Mouse (Mus musculus): Measurements from ENCODE around the gene Smim24.

DNA sequence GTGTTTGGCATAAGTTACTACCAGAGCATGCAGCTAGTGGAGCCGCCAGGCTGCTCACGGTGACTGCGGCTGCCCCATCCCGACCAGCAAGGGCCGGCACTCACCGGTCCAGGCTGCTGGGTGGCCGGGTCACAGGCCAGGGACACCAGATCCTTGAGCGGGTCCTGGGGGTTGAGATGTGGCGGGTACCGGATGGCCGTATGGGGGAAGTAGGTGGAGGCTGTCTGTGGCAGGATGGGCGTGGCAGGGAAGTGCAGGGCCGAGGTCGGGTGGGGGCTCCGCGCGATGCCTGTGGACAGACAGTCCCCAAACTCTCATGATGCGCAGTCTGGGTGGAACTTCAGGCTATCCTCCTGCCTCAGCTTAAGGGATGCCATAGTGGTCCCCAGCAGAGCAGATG is 11.9 kb downstream of the Smim24 start:
- TF ChIP-seq CTCF (IDR thresholded peaks at IDR 0.05; ENCODE audit: low read depth, low read length) = no peak
- no peak for TF ChIP-seq POLR2A (IDR thresholded peaks at IDR 0.05; ENCODE audit: extremely low read depth, insufficient read depth, low read length)
